Mouse (Mus musculus) kidney, adult 2 months (tissue): ENCODE results near the gene Mei4.

Experiments used
- CTCF ChIP-seq: fragments of 200-500 bp; conservative IDR thresholded peaks from 2 replicates; pipeline ENCODE4 v1.5.1; 2011; ENCODE audit warnings: low read depth, mild to moderate bottlenecking, control low read depth, low read length, moderate library complexity, mixed read lengths; ENCODE audit not compliant: insufficient read depth, insufficient read length
- POLR2A ChIP-seq: fragments of 200-500 bp; IDR thresholded peaks from one replicate; pipeline ENCODE4 v1.6.1; 2011; ENCODE audit warnings: low read depth, low read length, control low read depth

GRCm38 (mm10) chr9:82162415-82162814 is 298.9 kb downstream of the Mei4 start:
- TF ChIP-seq CTCF (no peak), POLR2A (no peak)
